Mouse (Mus musculus) hindbrain, embryonic 11.5 days (tissue): ENCODE data around the gene Mns1. TPM values are rescaled to one million over a fixed set of nuclear protein-coding genes. Genes with fewer than 3 reads are reported as not detected.

Experiments used
- ATAC-seq: fragments of 200-750 bp; cut with Nextera tagmentation; 2 replicates; pipeline ENCODE4 v1.8.0; 2017; ENCODE audit warnings: mild to moderate bottlenecking, moderate TSS enrichment, moderate library complexity; ENCODE audit not compliant: low FRiP score
- DNase-seq: peaks from one replicate; pipeline ENCODE4 v3.0.0-alpha.2; 2015; ENCODE audit warnings: low spot score
- H3K27ac ChIP-seq: fragments of 300-500 bp; sonication (generic); 2 replicates; pipeline ENCODE4 v1.5.1; 2014; ENCODE audit warnings: mild to moderate bottlenecking, low read depth, low read length
- H3K27me3 ChIP-seq: fragments of 300-500 bp; sonication (generic); 2 replicates; pipeline ENCODE4 v1.6.1; 2014; ENCODE audit warnings: mild to moderate bottlenecking, low read length, moderate library complexity, mixed read lengths; ENCODE audit not compliant: control insufficient read depth, insufficient read depth
- H3K36me3 ChIP-seq: fragments of 300-500 bp; sonication (generic); 2 replicates; pipeline ENCODE4 v1.6.1; 2014; ENCODE audit warnings: mild to moderate bottlenecking, low read length, moderate library complexity, mixed read lengths; ENCODE audit not compliant: control insufficient read depth, insufficient read depth
- H3K4me1 ChIP-seq: fragments of 300-500 bp; sonication (generic); replicated peaks from 2 replicates; pipeline ENCODE4 v1.6.1; 2014; ENCODE audit warnings: low read length, mixed read lengths; ENCODE audit not compliant: control insufficient read depth, insufficient read depth
- H3K4me2 ChIP-seq: fragments of 300-500 bp; sonication (generic); replicated peaks from 2 replicates; pipeline ENCODE4 v1.6.1; 2014; ENCODE audit warnings: mild to moderate bottlenecking, low read depth, low read length
- H3K4me3 ChIP-seq: fragments of 300-500 bp; sonication (generic); 2 replicates; pipeline ENCODE4 v1.5.1; 2014; ENCODE audit warnings: low read depth, low read length
- H3K9ac ChIP-seq: fragments of 300-500 bp; sonication (generic); 2 replicates; pipeline ENCODE4 v1.6.1; 2014; ENCODE audit warnings: low read depth, low read length
- H3K9me3 ChIP-seq: fragments of 300-500 bp; sonication (generic); 2 replicates; pipeline ENCODE4 v1.6.1; 2016; ENCODE audit warnings: low read length; ENCODE audit not compliant: control insufficient read depth
- WGBS: fragments of 180-500 bp; shearing (Covaris S2); extraction: QIAGEN DNeasy Blood & Tissue Kit; methylation state at CpG from one replicate; pipeline ENCODE4 v1.1.7; 2014; 5-methylcytosine and 5-hydroxymethylcytosine counted together
- polyA plus RNA-seq: library from polyadenylated mRNA; unstranded; fragments of >200 nt; fragmentation: Nextera tagmentation; extraction: Ambion mirVana; gene quantifications from 2 replicates; pipeline ENCODE4 v1.2.1, GENCODE M21; 2014

The Mns1 gene
- polyA plus RNA-seq, result 45.6 and 49.5 TPM in 2 replicates

GRCm38 (mm10) chr9:72437822-72438701, at the start of gene Mns1:
Gene Mns1 (plus strand): TSS chr9:72438011.
- no peaks in the 10 kb centered on the region for H3K9me3 ChIP-seq
- H3K4me3 ChIP-seq, result peak within 1 kb of the TSS; percentile 62
- H3K27ac ChIP-seq, result peak within 1 kb of the TSS; percentile 58; the same call in 1 of the 2 replicates
- 2% methylated on average over 43 of the region's 43 CpGs for WGBS
- DNase-seq (peak; percentile 94), ATAC-seq (peak; percentile 98)
- H3K27me3 ChIP-seq, result no peaks in the 10 kb centered on the region
- peak within 1 kb of the TSS; percentile 58 for H3K9ac ChIP-seq
- H3K4me1 ChIP-seq, result 0 out of 2 replicates have a peak, but pooled peaks cover 2% of the 10 kb centered on the region
- peak within 1 kb of the TSS; percentile 81 for H3K4me2 ChIP-seq
- H3K36me3 ChIP-seq, result no peaks in the 10 kb centered on the region

- Histone ChIP-seq H3K4me3 (no peak overlapping the region), H3K4me2 (no peak overlapping the region), H3K9me3 (no peaks in the 10 kb centered on the region), H3K36me3 (no peaks in the 10 kb centered on the region), H3K4me1 (0 out of 2 replicates have a peak, but pooled peaks cover 2% of the 10 kb centered on the region), H3K9ac (no peak overlapping the region), H3K27me3 (no peaks in the 10 kb centered on the region), H3K27ac (no peak overlapping the region)
- no peak for DNase-seq
- 89% methylated on average over 4 of the region's 4 CpGs for WGBS
- ATAC-seq, result no peak
Observed at GRCm38 (mm10) chr9:72388934-72389333, 48.9 kb upstream of the Mns1 start.

GRCm38 (mm10) chr9:72389431-72390002, 48.3 kb upstream of the Mns1 start:
- H3K9me3 ChIP-seq, result no peaks in the 10 kb centered on the region
- H3K4me3 ChIP-seq, result no peak overlapping the region
- ATAC-seq, result no peak
- 0 out of 2 replicates have a peak, but pooled peaks cover 2% of the 10 kb centered on the region for H3K4me1 ChIP-seq
- no peak overlapping the region for H3K9ac ChIP-seq
- no peaks in the 10 kb centered on the region for H3K27me3 ChIP-seq
- DNase-seq, result peak; percentile 24
- H3K4me2 ChIP-seq, result no peak overlapping the region
- no peaks in the 10 kb centered on the region for H3K36me3 ChIP-seq
- no peak overlapping the region for H3K27ac ChIP-seq
- WGBS, result 53% methylated on average over 14 of the region's 14 CpGs

- Histone ChIP-seq H3K4me3 (no peak overlapping the region), H3K9me3 (no peaks in the 10 kb centered on the region), H3K9ac (no peak overlapping the region), H3K4me2 (no peak overlapping the region), H3K36me3 (no peaks in the 10 kb centered on the region), H3K27ac (no peak overlapping the region), H3K27me3 (no peaks in the 10 kb centered on the region), H3K4me1 (0 out of 2 replicates have a peak, but pooled peaks cover 2% of the 10 kb centered on the region)
- DNase-seq (no peak), ATAC-seq (no peak)
- WGBS, result 85% methylated on average over 12 of the region's 12 CpGs
Observed at GRCm38 (mm10) chr9:72390321-72391077, 47.3 kb upstream of the Mns1 start.

- Histone ChIP-seq H3K36me3 (no peaks in the 10 kb centered on the region), H3K9ac (no peak overlapping the region), H3K9me3 (no peaks in the 10 kb centered on the region), H3K4me1 (0 out of 2 replicates have a peak, but pooled peaks cover 2% of the 10 kb centered on the region), H3K27me3 (no peaks in the 10 kb centered on the region), H3K4me2 (no peak overlapping the region), H3K4me3 (no peak overlapping the region), H3K27ac (no peak overlapping the region)
- ATAC-seq (no peak), DNase-seq (no peak)
- 81% methylated on average over 7 of the region's 7 CpGs for WGBS
Observed at GRCm38 (mm10) chr9:72392686-72393085, 45.1 kb upstream of the Mns1 start.

GRCm38 (mm10) chr9:72393238-72393637, 44.6 kb upstream of the Mns1 start:
- no peak overlapping the region for H3K27ac ChIP-seq
- 86% methylated on average over 15 of the region's 15 CpGs for WGBS
- H3K4me1 ChIP-seq, result 0 out of 2 replicates have a peak, but pooled peaks cover 2% of the 10 kb centered on the region
- no peak overlapping the region for H3K4me2 ChIP-seq
- DNase-seq, result no peak
- no peak for ATAC-seq
- H3K9ac ChIP-seq, result no peak overlapping the region
- H3K4me3 ChIP-seq, result no peak overlapping the region
- H3K9me3 ChIP-seq, result no peaks in the 10 kb centered on the region
- H3K27me3 ChIP-seq, result no peaks in the 10 kb centered on the region
- H3K36me3 ChIP-seq, result no peaks in the 10 kb centered on the region

GRCm38 (mm10) chr9:72393869-72394341, 43.9 kb upstream of the Mns1 start:
- Histone ChIP-seq H3K4me3 (no peak overlapping the region), H3K9ac (no peak overlapping the region), H3K4me2 (no peak overlapping the region), H3K27me3 (no peaks in the 10 kb centered on the region), H3K9me3 (no peaks in the 10 kb centered on the region), H3K36me3 (no peaks in the 10 kb centered on the region), H3K27ac (no peak overlapping the region), H3K4me1 (0 out of 2 replicates have a peak, but pooled peaks cover 2% of the 10 kb centered on the region)
- 68% methylated on average over 8 of the region's 8 CpGs for WGBS
- DNase-seq (no peak), ATAC-seq (no peak)

- DNase-seq, result no peak
- Histone ChIP-seq H3K4me3 (no peak overlapping the region), H3K4me2 (no peak overlapping the region), H3K27ac (no peak overlapping the region), H3K27me3 (no peaks in the 10 kb centered on the region), H3K9me3 (no peaks in the 10 kb centered on the region), H3K36me3 (no peaks in the 10 kb centered on the region), H3K9ac (no peak overlapping the region), H3K4me1 (no peaks in the 10 kb centered on the region)
- ATAC-seq, result no peak
- WGBS, result 56% methylated on average over 4 of the region's 4 CpGs
Observed at GRCm38 (mm10) chr9:72400121-72400520, 37.7 kb upstream of the Mns1 start.
